Mouse (Mus musculus): ENCODE results near the gene Arid3c. TPM values are rescaled to one million over a fixed set of nuclear protein-coding genes. Genes with fewer than 3 reads are reported as not detected.

Arid3c gene
- polyA plus RNA-seq, 1 experiment from 2014 or later = 1.2 TPM

- H3K4me1 ChIP-seq (ENCODE audit: control insufficient read depth, insufficient read depth, low read length) = peaks cover 16% of the 10 kb centered on the region
- WGBS = 37% methylated on average over 8 of the region's 8 CpGs
- no peaks in the 10 kb centered on the region for H3K27me3 ChIP-seq (ENCODE audit: control insufficient read depth, insufficient read depth, low read length)
- peak overlapping the region; percentile 53 for H3K4me2 ChIP-seq (ENCODE audit: low read depth)
- ATAC-seq (ENCODE audit: insufficient read depth, low FRiP score, low TSS enrichment) (no peak), DNase-seq (ENCODE audit: low spot score) (peak; percentile 61)
- no peaks in the 10 kb centered on the region; the same call in 1 of the 2 replicates for H3K36me3 ChIP-seq (ENCODE audit: control insufficient read depth, insufficient read depth, low read length)
- no peaks in the 10 kb centered on the region for H3K9me3 ChIP-seq (ENCODE audit: control insufficient read depth, low read length)
- peak overlapping the region; percentile 35 for H3K9ac ChIP-seq (ENCODE audit: low read length)
- no peak overlapping the region for H3K27ac ChIP-seq (ENCODE audit: low read depth, low read length)
- no peak overlapping the region for H3K4me3 ChIP-seq (ENCODE audit: low read depth, low read length)
Observed at GRCm38 (mm10) chr4:41762099-41762687, 31.3 kb upstream of the Arid3c start.

- Histone ChIP-seq H3K4me3 (ENCODE audit: low read depth, low read length) (0 out of 2 replicates have a peak overlapping the region, but pooled peaks have one; percentile 40), H3K27me3 (ENCODE audit: control insufficient read depth, insufficient read depth, low read length) (no peaks in the 10 kb centered on the region), H3K27ac (ENCODE audit: low read depth, low read length) (no peak overlapping the region), H3K9me3 (ENCODE audit: control insufficient read depth, low read length) (no peaks in the 10 kb centered on the region), H3K4me1 (ENCODE audit: control insufficient read depth, insufficient read depth, low read length) (peaks cover 16% of the 10 kb centered on the region), H3K9ac (ENCODE audit: low read length) (no peak overlapping the region), H3K4me2 (ENCODE audit: low read depth) (peak overlapping the region; percentile 53), H3K36me3 (ENCODE audit: control insufficient read depth, insufficient read depth, low read length) (no peaks in the 10 kb centered on the region; the same call in 1 of the 2 replicates)
- no peak for DNase-seq (ENCODE audit: low spot score)
- ATAC-seq (ENCODE audit: insufficient read depth, low FRiP score, low TSS enrichment) = no peak
Observed at GRCm38 (mm10) chr4:41761680-41762079, 30.7 kb upstream of the Arid3c start.

GRCm38 (mm10) chr4:41760911-41761310, 30.0 kb upstream of the Arid3c start:
- Histone ChIP-seq H3K36me3 (ENCODE audit: control insufficient read depth, insufficient read depth, low read length) (no peaks in the 10 kb centered on the region; the same call in 1 of the 2 replicates), H3K4me2 (ENCODE audit: low read depth) (peak overlapping the region; percentile 53), H3K27ac (ENCODE audit: low read depth, low read length) (peak overlapping the region; percentile 27), H3K9ac (ENCODE audit: low read length) (peak overlapping the region; percentile 45; the same call in 1 of the 2 replicates), H3K27me3 (ENCODE audit: control insufficient read depth, insufficient read depth, low read length) (no peaks in the 10 kb centered on the region), H3K4me3 (ENCODE audit: low read depth, low read length) (peak overlapping the region; percentile 40), H3K9me3 (ENCODE audit: control insufficient read depth, low read length) (no peaks in the 10 kb centered on the region), H3K4me1 (ENCODE audit: control insufficient read depth, insufficient read depth, low read length) (peaks cover 16% of the 10 kb centered on the region)
- 78% methylated on average over 4 of the region's 4 CpGs for WGBS
- no peak for DNase-seq (ENCODE audit: low spot score)
- ATAC-seq (ENCODE audit: insufficient read depth, low FRiP score, low TSS enrichment) = no peak; the same call in 1 of the 2 replicates

GRCm38 (mm10) chr4:41760288-41760721, 29.4 kb upstream of the Arid3c start:
- peak overlapping the region; percentile 45 for H3K9ac ChIP-seq (ENCODE audit: low read length)
- WGBS = under 1% methylated on average over 15 of the region's 15 CpGs
- peak; percentile 89 for ATAC-seq (ENCODE audit: insufficient read depth, low FRiP score, low TSS enrichment)
- H3K27me3 ChIP-seq (ENCODE audit: control insufficient read depth, insufficient read depth, low read length) = no peaks in the 10 kb centered on the region
- no peaks in the 10 kb centered on the region for H3K9me3 ChIP-seq (ENCODE audit: control insufficient read depth, low read length)
- H3K36me3 ChIP-seq (ENCODE audit: control insufficient read depth, insufficient read depth, low read length) = no peaks in the 10 kb centered on the region; the same call in 1 of the 2 replicates
- H3K27ac ChIP-seq (ENCODE audit: low read depth, low read length) = peak overlapping the region; percentile 27; the same call in 1 of the 2 replicates
- H3K4me3 ChIP-seq (ENCODE audit: low read depth, low read length) = peak overlapping the region; percentile 40
- DNase-seq (ENCODE audit: low spot score) = peak; percentile 86
- H3K4me1 ChIP-seq (ENCODE audit: control insufficient read depth, insufficient read depth, low read length) = peaks cover 16% of the 10 kb centered on the region
- H3K4me2 ChIP-seq (ENCODE audit: low read depth) = peak overlapping the region; percentile 53

GRCm38 (mm10) chr4:41759656-41760287, 28.8 kb upstream of the Arid3c start:
- Histone ChIP-seq H3K9ac (ENCODE audit: low read length) (peak overlapping the region; percentile 30), H3K9me3 (ENCODE audit: control insufficient read depth, low read length) (no peaks in the 10 kb centered on the region), H3K4me2 (ENCODE audit: low read depth) (peak overlapping the region; percentile 53), H3K27me3 (ENCODE audit: control insufficient read depth, insufficient read depth, low read length) (no peaks in the 10 kb centered on the region), H3K4me1 (ENCODE audit: control insufficient read depth, insufficient read depth, low read length) (peaks cover 16% of the 10 kb centered on the region), H3K27ac (ENCODE audit: low read depth, low read length) (no peak overlapping the region), H3K4me3 (ENCODE audit: low read depth, low read length) (peak overlapping the region; percentile 40), H3K36me3 (ENCODE audit: control insufficient read depth, insufficient read depth, low read length) (no peaks in the 10 kb centered on the region; the same call in 1 of the 2 replicates)
- 41% methylated on average over 6 of the region's 6 CpGs for WGBS
- DNase-seq (ENCODE audit: low spot score) = no peak
- no peak for ATAC-seq (ENCODE audit: insufficient read depth, low FRiP score, low TSS enrichment)

GRCm38 (mm10) chr4:41759206-41759605, 28.3 kb upstream of the Arid3c start:
- peaks cover 16% of the 10 kb centered on the region for H3K4me1 ChIP-seq (ENCODE audit: control insufficient read depth, insufficient read depth, low read length)
- H3K27ac ChIP-seq (ENCODE audit: low read depth, low read length) = no peak overlapping the region
- H3K9me3 ChIP-seq (ENCODE audit: control insufficient read depth, low read length) = no peaks in the 10 kb centered on the region
- no peaks in the 10 kb centered on the region; the same call in 1 of the 2 replicates for H3K36me3 ChIP-seq (ENCODE audit: control insufficient read depth, insufficient read depth, low read length)
- no peaks in the 10 kb centered on the region for H3K27me3 ChIP-seq (ENCODE audit: control insufficient read depth, insufficient read depth, low read length)
- DNase-seq (ENCODE audit: low spot score) = no peak
- no peak for ATAC-seq (ENCODE audit: insufficient read depth, low FRiP score, low TSS enrichment)
- 90% methylated on average over 9 of the region's 9 CpGs for WGBS
- no peak overlapping the region for H3K4me2 ChIP-seq (ENCODE audit: low read depth)
- H3K9ac ChIP-seq (ENCODE audit: low read length) = no peak overlapping the region
- no peak overlapping the region for H3K4me3 ChIP-seq (ENCODE audit: low read depth, low read length)

- Histone ChIP-seq H3K4me1 (ENCODE audit: control insufficient read depth, insufficient read depth, low read length) (peaks cover 16% of the 10 kb centered on the region), H3K9me3 (ENCODE audit: control insufficient read depth, low read length) (no peaks in the 10 kb centered on the region)
- no peak for ATAC-seq (ENCODE audit: insufficient read depth, low FRiP score, low TSS enrichment)
Observed at GRCm38 (mm10) chr4:41758701-41759100, 27.8 kb upstream of the Arid3c start.

GRCm38 (mm10) chr4:41758021-41758420, 27.1 kb upstream of the Arid3c start:
- Histone ChIP-seq H3K9ac (ENCODE audit: low read length) (no peak overlapping the region), H3K27me3 (ENCODE audit: control insufficient read depth, insufficient read depth, low read length) (no peaks in the 10 kb centered on the region), H3K4me3 (ENCODE audit: low read depth, low read length) (no peak overlapping the region), H3K36me3 (ENCODE audit: control insufficient read depth, insufficient read depth, low read length) (no peaks in the 10 kb centered on the region; the same call in 1 of the 2 replicates), H3K4me2 (ENCODE audit: low read depth) (no peak overlapping the region), H3K9me3 (ENCODE audit: control insufficient read depth, low read length) (no peaks in the 10 kb centered on the region), H3K4me1 (ENCODE audit: control insufficient read depth, insufficient read depth, low read length) (peaks cover 16% of the 10 kb centered on the region), H3K27ac (ENCODE audit: low read depth, low read length) (no peak overlapping the region)
- 90% methylated on average over 11 of the region's 11 CpGs for WGBS
- no peak for DNase-seq (ENCODE audit: low spot score)
- no peak for ATAC-seq (ENCODE audit: insufficient read depth, low FRiP score, low TSS enrichment)

More at GRCm38 (mm10) chr4:41758701-41759100, 27.8 kb upstream of the Arid3c start:
- Histone ChIP-seq H3K4me3 (ENCODE audit: low read depth, low read length) (no peak overlapping the region), H3K27ac (ENCODE audit: low read depth, low read length) (no peak overlapping the region), H3K9ac (ENCODE audit: low read length) (no peak overlapping the region), H3K27me3 (ENCODE audit: control insufficient read depth, insufficient read depth, low read length) (no peaks in the 10 kb centered on the region), H3K36me3 (ENCODE audit: control insufficient read depth, insufficient read depth, low read length) (no peaks in the 10 kb centered on the region; the same call in 1 of the 2 replicates), H3K4me2 (ENCODE audit: low read depth) (no peak overlapping the region)
- DNase-seq (ENCODE audit: low spot score) = no peak
- WGBS = 91% methylated on average over 4 of the region's 4 CpGs

Measured in neural tube, embryonic 11.5 days (tissue).